Mouse (Mus musculus): Measurements from ENCODE around the gene Plcxd2. TPM values are rescaled to one million over a fixed set of nuclear protein-coding genes. Genes with fewer than 3 reads are reported as not detected.
A peak's percentile ranks its signal among the peaks of the same experiment; 100 is the strongest.

The Plcxd2 gene
- polyA plus RNA-seq, 1 experiment: 0.50 TPM

GRCm38 (mm10) chr16:45956390-45956950 lies 53.5 kb downstream of the Plcxd2 start:
- no peak overlapping the region for H3ac ChIP-seq (ENCODE audit: control insufficient read depth, insufficient read length, low read depth)
- no peaks in the 10 kb centered on the region for H3K36me3 ChIP-seq (ENCODE audit: control insufficient read depth, insufficient read depth)
- TF ChIP-seq CTCF (IDR thresholded peaks at IDR 0.05; ENCODE audit: control insufficient read depth, insufficient read depth, insufficient read length) (no peak), MYOG (IDR thresholded peaks at IDR 0.05; ENCODE audit: control insufficient read depth, extremely low read depth, insufficient read length) (no peak), MYOD1 (IDR thresholded peaks at IDR 0.05; ENCODE audit: control insufficient read depth, insufficient read length, low read depth) (peak; percentile 22), USF1 (IDR thresholded peaks at IDR 0.05; ENCODE audit: low read depth) (peak; percentile 69), MAX (IDR thresholded peaks at IDR 0.05) (no peak)
- H3K27me3 ChIP-seq (ENCODE audit: control insufficient read depth, insufficient read depth, insufficient read length): no peaks in the 10 kb centered on the region
- no peaks in the 10 kb centered on the region for H3K79me2 ChIP-seq (ENCODE audit: control insufficient read depth, insufficient read depth)
- no peaks in the 10 kb centered on the region for H3K79me3 ChIP-seq (ENCODE audit: low read depth)
- H3K4me3 ChIP-seq (ENCODE audit: insufficient read depth, poor library complexity, severe bottlenecking): no peak overlapping the region

GRCm38 (mm10) chr16:45953394-45953793 lies 56.6 kb downstream of the Plcxd2 start, which contains the start of gene Phldb2:
Gene Phldb2 (minus strand): TSS chr16:45953598.
- H3K4me3 ChIP-seq (ENCODE audit: insufficient read depth, poor library complexity, severe bottlenecking): no peak within 1 kb of the TSS
- no peaks in the 10 kb centered on the region for H3K79me2 ChIP-seq (ENCODE audit: control insufficient read depth, insufficient read depth)
- TF ChIP-seq USF1 (IDR thresholded peaks at IDR 0.05; ENCODE audit: low read depth) (no peak), MYOD1 (IDR thresholded peaks at IDR 0.05; ENCODE audit: control insufficient read depth, insufficient read length, low read depth) (no peak), CTCF (IDR thresholded peaks at IDR 0.05; ENCODE audit: control insufficient read depth, insufficient read depth, insufficient read length) (no peak), MYOG (IDR thresholded peaks at IDR 0.05; ENCODE audit: control insufficient read depth, extremely low read depth, insufficient read length) (no peak), CEBPB (IDR thresholded peaks at IDR 0.05; ENCODE audit: low read depth) (no peak), MAX (IDR thresholded peaks at IDR 0.05) (no peak), FOSL1 (IDR thresholded peaks at IDR 0.05; ENCODE audit: insufficient read depth, low read length, poor library complexity, severe bottlenecking) (no peak)
- no peaks in the 10 kb centered on the region for H3K27me3 ChIP-seq (ENCODE audit: control insufficient read depth, insufficient read depth, insufficient read length)
- no peaks in the 10 kb centered on the region for H3K36me3 ChIP-seq (ENCODE audit: control insufficient read depth, insufficient read depth)
- no peaks in the 10 kb centered on the region for H3K79me3 ChIP-seq (ENCODE audit: low read depth)
- H3ac ChIP-seq (ENCODE audit: control insufficient read depth, insufficient read length, low read depth): no peak within 1 kb of the TSS

- H3K79me3 ChIP-seq (ENCODE audit: low read depth): no peaks in the 10 kb centered on the region
- H3K4me3 ChIP-seq (ENCODE audit: insufficient read depth, poor library complexity, severe bottlenecking): no peak overlapping the region
- TF ChIP-seq CTCF (IDR thresholded peaks at IDR 0.05; ENCODE audit: control insufficient read depth, insufficient read depth, insufficient read length) (no peak), FOSL1 (IDR thresholded peaks at IDR 0.05; ENCODE audit: insufficient read depth, low read length, poor library complexity, severe bottlenecking) (peak; percentile 42)
- no peaks in the 10 kb centered on the region for H3K79me2 ChIP-seq (ENCODE audit: control insufficient read depth, insufficient read depth)
- H3ac ChIP-seq (ENCODE audit: control insufficient read depth, insufficient read length, low read depth): no peak overlapping the region
- H3K36me3 ChIP-seq (ENCODE audit: control insufficient read depth, insufficient read depth): no peaks in the 10 kb centered on the region
- H3K27me3 ChIP-seq (ENCODE audit: control insufficient read depth, insufficient read depth, insufficient read length): no peaks in the 10 kb centered on the region
Observed at GRCm38 (mm10) chr16:45952501-45952900, 57.5 kb downstream of the Plcxd2 start.

- Histone ChIP-seq H3ac (ENCODE audit: control insufficient read depth, insufficient read length, low read depth) (no peak overlapping the region), H3K4me3 (ENCODE audit: insufficient read depth, poor library complexity, severe bottlenecking) (no peak overlapping the region), H3K79me3 (ENCODE audit: low read depth) (no peaks in the 10 kb centered on the region), H3K36me3 (ENCODE audit: control insufficient read depth, insufficient read depth) (no peaks in the 10 kb centered on the region), H3K79me2 (ENCODE audit: control insufficient read depth, insufficient read depth) (no peaks in the 10 kb centered on the region), H3K27me3 (ENCODE audit: control insufficient read depth, insufficient read depth, insufficient read length) (no peaks in the 10 kb centered on the region)
- no peak for TF ChIP-seq CEBPB (IDR thresholded peaks at IDR 0.05; ENCODE audit: low read depth)
- no peak for TF ChIP-seq MAX (IDR thresholded peaks at IDR 0.05)
- no peak for TF ChIP-seq USF1 (IDR thresholded peaks at IDR 0.05; ENCODE audit: low read depth)
- no peak for TF ChIP-seq CTCF (IDR thresholded peaks at IDR 0.05; ENCODE audit: control insufficient read depth, insufficient read depth, insufficient read length)
- TF ChIP-seq MYOG (IDR thresholded peaks at IDR 0.05; ENCODE audit: control insufficient read depth, extremely low read depth, insufficient read length): no peak
- TF ChIP-seq MYOD1 (IDR thresholded peaks at IDR 0.05; ENCODE audit: control insufficient read depth, insufficient read length, low read depth): no peak
- TF ChIP-seq FOSL1 (IDR thresholded peaks at IDR 0.05; ENCODE audit: insufficient read depth, low read length, poor library complexity, severe bottlenecking): no peak
Observed at GRCm38 (mm10) chr16:45952035-45952434, 58.0 kb downstream of the Plcxd2 start.

GRCm38 (mm10) chr16:45946335-45946734 lies 63.7 kb downstream of the Plcxd2 start:
- TF ChIP-seq FOSL1 (IDR thresholded peaks at IDR 0.05; ENCODE audit: insufficient read depth, low read length, poor library complexity, severe bottlenecking): no peak
- TF ChIP-seq MYOG (IDR thresholded peaks at IDR 0.05; ENCODE audit: control insufficient read depth, extremely low read depth, insufficient read length): no peak
- TF ChIP-seq CTCF (IDR thresholded peaks at IDR 0.05; ENCODE audit: control insufficient read depth, insufficient read depth, insufficient read length): no peak
- TF ChIP-seq MAX (IDR thresholded peaks at IDR 0.05): no peak
- no peak for TF ChIP-seq CEBPB (IDR thresholded peaks at IDR 0.05; ENCODE audit: low read depth)
- no peak for TF ChIP-seq MYOD1 (IDR thresholded peaks at IDR 0.05; ENCODE audit: control insufficient read depth, insufficient read length, low read depth)
- TF ChIP-seq USF1 (IDR thresholded peaks at IDR 0.05; ENCODE audit: low read depth): no peak
- Histone ChIP-seq H3ac (ENCODE audit: control insufficient read depth, insufficient read length, low read depth) (no peak overlapping the region), H3K4me3 (ENCODE audit: insufficient read depth, poor library complexity, severe bottlenecking) (no peak overlapping the region), H3K79me2 (ENCODE audit: control insufficient read depth, insufficient read depth) (no peaks in the 10 kb centered on the region), H3K27me3 (ENCODE audit: control insufficient read depth, insufficient read depth, insufficient read length) (no peaks in the 10 kb centered on the region), H3K36me3 (ENCODE audit: control insufficient read depth, insufficient read depth) (no peaks in the 10 kb centered on the region), H3K79me3 (ENCODE audit: low read depth) (no peaks in the 10 kb centered on the region)

GRCm38 (mm10) chr16:45945649-45946048 lies 64.4 kb downstream of the Plcxd2 start:
- Histone ChIP-seq H3K79me3 (ENCODE audit: low read depth) (no peaks in the 10 kb centered on the region), H3K36me3 (ENCODE audit: control insufficient read depth, insufficient read depth) (no peaks in the 10 kb centered on the region), H3K27me3 (ENCODE audit: control insufficient read depth, insufficient read depth, insufficient read length) (no peaks in the 10 kb centered on the region), H3ac (ENCODE audit: control insufficient read depth, insufficient read length, low read depth) (no peak overlapping the region), H3K79me2 (ENCODE audit: control insufficient read depth, insufficient read depth) (no peaks in the 10 kb centered on the region), H3K4me3 (ENCODE audit: insufficient read depth, poor library complexity, severe bottlenecking) (no peak overlapping the region)
- TF ChIP-seq FOSL1 (IDR thresholded peaks at IDR 0.05; ENCODE audit: insufficient read depth, low read length, poor library complexity, severe bottlenecking) (no peak), CTCF (IDR thresholded peaks at IDR 0.05; ENCODE audit: control insufficient read depth, insufficient read depth, insufficient read length) (no peak), CEBPB (IDR thresholded peaks at IDR 0.05; ENCODE audit: low read depth) (no peak), MAX (IDR thresholded peaks at IDR 0.05) (no peak), MYOD1 (IDR thresholded peaks at IDR 0.05; ENCODE audit: control insufficient read depth, insufficient read length, low read depth) (no peak)
